8 mouse cellular contexts compared by ENCODE assay signal in the genomic region with DNA sequence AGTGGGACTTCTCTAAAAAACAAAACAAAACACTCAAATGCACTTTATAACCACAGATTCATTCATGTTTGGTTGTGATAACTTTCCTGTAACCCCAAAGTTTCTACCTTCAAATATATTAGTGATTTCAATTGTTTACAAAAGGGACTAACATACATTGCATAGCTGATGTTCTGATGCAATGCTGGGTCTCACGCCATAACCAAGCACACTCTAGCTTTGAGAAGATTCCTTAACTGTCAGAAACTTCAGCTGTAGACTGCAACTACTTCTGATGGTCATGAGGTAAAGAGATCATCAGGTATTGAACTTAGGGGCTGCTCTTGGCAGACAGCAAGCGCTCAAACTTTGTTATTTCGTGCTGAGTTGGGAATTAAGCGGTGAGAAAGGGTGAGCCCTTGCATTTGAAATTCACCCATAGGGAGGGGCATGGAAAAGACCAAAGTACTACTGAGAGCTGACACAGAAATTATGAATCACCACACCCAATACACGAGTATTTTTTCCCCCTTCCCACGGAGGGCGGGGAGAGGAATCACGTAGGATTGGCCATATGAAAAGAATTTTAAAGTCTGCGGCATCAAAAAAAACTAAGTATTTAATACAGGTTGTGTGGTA. TPM values are rescaled to one million over a fixed set of nuclear protein-coding genes. Genes with fewer than 3 reads are reported as not detected.
A peak's percentile ranks its signal among the peaks of the same experiment; 100 is the strongest.
DNase-seq lines count a peak whose midpoint lies in the region; ATAC-seq and TF ChIP-seq lines count a peak whose summit lies in the region.

No protein-coding gene starts in this region.

- no peak for TF ChIP-seq CTCF in kidney, postnatal 0 days (IDR thresholded peaks at IDR 0.05; ENCODE audit: low read depth)
- TF ChIP-seq CTCF in cortical plate, adult 2 months (IDR thresholded peaks at IDR 0.05; ENCODE audit: extremely low read depth, insufficient read depth, low read length): no peak

- no peak overlapping the region for H3K27ac ChIP-seq in kidney, postnatal 0 days
- no peak overlapping the region for H3K27ac ChIP-seq in cortical plate, adult 2 months (ENCODE audit: insufficient read depth, low read length)
- H3K27ac ChIP-seq in intestine, embryonic 16.5 days (ENCODE audit: low read length): 0 out of 2 replicates have a peak overlapping the region, but pooled peaks have one; percentile 35
- H3K27ac ChIP-seq in neural tube, embryonic 14.5 days (ENCODE audit: low read depth, low read length): no peak overlapping the region

- no peak for TF ChIP-seq POLR2A in cortical plate, adult 2 months (IDR thresholded peaks at IDR 0.05; ENCODE audit: extremely low read depth, insufficient read depth, low read length)

- H3K9me3 ChIP-seq in kidney, postnatal 0 days (replicated peaks; ENCODE audit: low read length): no peaks in the 10 kb centered on the region
- no peaks in the 10 kb centered on the region for H3K9me3 ChIP-seq in intestine, embryonic 16.5 days (ENCODE audit: control insufficient read depth, low read length)
- no peaks in the 10 kb centered on the region for H3K9me3 ChIP-seq in neural tube, embryonic 14.5 days (ENCODE audit: control insufficient read depth, low read length)

- H3K9ac ChIP-seq in kidney, postnatal 0 days (ENCODE audit: low read depth, low read length): peak overlapping the region; percentile 91
- H3K9ac ChIP-seq in intestine, embryonic 16.5 days (ENCODE audit: low read depth, low read length): peak overlapping the region; percentile 96
- peak overlapping the region; percentile 91 for H3K9ac ChIP-seq in neural tube, embryonic 14.5 days (replicated peaks; ENCODE audit: low read depth, low read length)

- H3K27me3 ChIP-seq in kidney, postnatal 0 days (ENCODE audit: insufficient read depth, low read length): no peaks in the 10 kb centered on the region
- H3K27me3 ChIP-seq in intestine, embryonic 16.5 days (replicated peaks; ENCODE audit: control insufficient read depth, insufficient read depth, low read length): no peaks in the 10 kb centered on the region
- no peaks in the 10 kb centered on the region for H3K27me3 ChIP-seq in neural tube, embryonic 14.5 days (ENCODE audit: control insufficient read depth, insufficient read depth, low read length)

- peak overlapping the region; percentile 65 for H3K4me2 ChIP-seq in kidney, postnatal 0 days (ENCODE audit: low read length)
- peak overlapping the region; percentile 50 for H3K4me2 ChIP-seq in intestine, embryonic 16.5 days (ENCODE audit: low read depth, low read length)
- H3K4me2 ChIP-seq in neural tube, embryonic 14.5 days (ENCODE audit: low read depth, low read length): peak overlapping the region; percentile 68

- peak overlapping the region; percentile 81 for H3K4me3 ChIP-seq in kidney, postnatal 0 days (replicated peaks; ENCODE audit: low read depth, low read length)
- peak overlapping the region; percentile 85 for H3K4me3 ChIP-seq in cortical plate, adult 2 months (ENCODE audit: insufficient read depth, low read length)
- H3K4me3 ChIP-seq in intestine, embryonic 16.5 days (ENCODE audit: low read length): peak overlapping the region; percentile 84
- peak overlapping the region; percentile 88 for H3K4me3 ChIP-seq in neural tube, embryonic 14.5 days (ENCODE audit: low read depth, low read length)

- no peak for ATAC-seq in kidney, postnatal 0 days (replicated peaks; ENCODE audit: low FRiP score, low read depth)
- peak; percentile 35 for ATAC-seq in intestine, embryonic 16.5 days
- no peak for ATAC-seq in neural tube, embryonic 14.5 days (ENCODE audit: low read depth)
- no peak for ATAC-seq in megakaryocyte progenitor cell, adult 5-6 weeks (replicated peaks; ENCODE audit: poor library complexity)

- DNase-seq in kidney, postnatal 0 days (ENCODE audit: low spot score): no peak
- DNase-seq in kidney, postnatal 25 days: no peak
- no peak for DNase-seq in urinary bladder, adult 2 months (ENCODE audit: low spot score)
- DNase-seq in gastrocnemius, adult 8-10 months (ENCODE audit: low spot score in 2 of 2): no peak

- no peaks in the 10 kb centered on the region for H3K4me1 ChIP-seq in kidney, postnatal 0 days (replicated peaks; ENCODE audit: insufficient read depth, low read length)
- peaks cover 4% of the 10 kb centered on the region; the same call in 1 of the 2 replicates for H3K4me1 ChIP-seq in cortical plate, adult 2 months (ENCODE audit: control insufficient read depth, insufficient read depth, low read length)
- H3K4me1 ChIP-seq in intestine, embryonic 16.5 days (ENCODE audit: control insufficient read depth, insufficient read depth, low read length): peaks cover 8% of the 10 kb centered on the region
- H3K4me1 ChIP-seq in neural tube, embryonic 14.5 days (ENCODE audit: control insufficient read depth, insufficient read depth, low read length): peaks cover 9% of the 10 kb centered on the region; the same call in 1 of the 2 replicates

- WGBS in kidney, postnatal 0 days: 16% methylated on average over 9 of the region's 9 CpGs
- 10% methylated on average over 9 of the region's 9 CpGs for WGBS in intestine, embryonic 16.5 days
- 22% methylated on average over 9 of the region's 9 CpGs for WGBS in neural tube, embryonic 14.5 days

- H3K36me3 ChIP-seq in kidney, postnatal 0 days (ENCODE audit: insufficient read depth, low read length): no peaks in the 10 kb centered on the region
- H3K36me3 ChIP-seq in intestine, embryonic 16.5 days (ENCODE audit: control insufficient read depth, insufficient read depth, low read length): no peaks in the 10 kb centered on the region
- no peaks in the 10 kb centered on the region for H3K36me3 ChIP-seq in neural tube, embryonic 14.5 days (ENCODE audit: control insufficient read depth, insufficient read depth, low read length)

RNA-seq across cellular contexts. Expression of a gene that starts 1.1 kb away (rescaled TPM):
- 57.1 TPM in 2 replicates for polyA plus RNA-seq in kidney, postnatal 0 days (2015; fragmentation: Nextera tagmentation; extraction: Ambion mirVana)
- polyA plus RNA-seq in cortical plate, adult 2 months (2012; rRNA removed): 56.8 and 61.2 TPM in 2 replicates
- polyA plus RNA-seq in intestine, embryonic 16.5 days (2015; fragmentation: Nextera tagmentation; extraction: Ambion mirVana): 50.0 and 53.7 TPM in 2 replicates
- 96.3 and 96.8 TPM in 2 replicates for polyA plus RNA-seq in neural tube, embryonic 14.5 days (2014; fragmentation: Nextera tagmentation; extraction: Ambion mirVana)
- 41.8 and 52.7 TPM in 2 replicates for polyA plus RNA-seq in urinary bladder, adult 2 months (2012; rRNA removed)
- total RNA-seq in gastrocnemius, adult 8-10 months (2022): 10 to 100 TPM; 33.7 to 36.2 (median 33.7) TPM
- 51.9 and 54.4 TPM in 2 replicates for total RNA-seq in megakaryocyte progenitor cell, adult 5-6 weeks (2015)
- 57.9 and 62.8 TPM in 2 replicates for total RNA-seq in megakaryocyte progenitor cell, adult 5-6 weeks (2017)

RNA-seq across cellular contexts. Expression of a gene that starts 6.1 kb away (rescaled TPM):
- 64.9 and 72.3 TPM in 2 replicates for polyA plus RNA-seq in kidney, postnatal 0 days (2015; fragmentation: Nextera tagmentation; extraction: Ambion mirVana)
- polyA plus RNA-seq in cortical plate, adult 2 months (2012; rRNA removed): 191 and 192 TPM in 2 replicates
- 76.4 TPM in 2 replicates for polyA plus RNA-seq in intestine, embryonic 16.5 days (2015; fragmentation: Nextera tagmentation; extraction: Ambion mirVana)
- polyA plus RNA-seq in neural tube, embryonic 14.5 days (2014; fragmentation: Nextera tagmentation; extraction: Ambion mirVana): 64.8 and 80.2 TPM in 2 replicates
- 159 and 162 TPM in 2 replicates for polyA plus RNA-seq in urinary bladder, adult 2 months (2012; rRNA removed)
- 100 to 1,000 TPM; 135 to 157 (median 140) TPM for total RNA-seq in gastrocnemius, adult 8-10 months (2022)
- total RNA-seq in megakaryocyte progenitor cell, adult 5-6 weeks (2015): 55.4 and 57.6 TPM in 2 replicates
- 54.3 and 55.8 TPM in 2 replicates for total RNA-seq in megakaryocyte progenitor cell, adult 5-6 weeks (2017)

RNA-seq across cellular contexts. Expression of a gene that starts 25.4 kb away (rescaled TPM):
- polyA plus RNA-seq in kidney, postnatal 0 days (2015; fragmentation: Nextera tagmentation; extraction: Ambion mirVana): 48.6 and 50.7 TPM in 2 replicates
- 9.4 and 9.9 TPM in 2 replicates for polyA plus RNA-seq in cortical plate, adult 2 months (2012; rRNA removed)
- 23.3 and 26.0 TPM in 2 replicates for polyA plus RNA-seq in intestine, embryonic 16.5 days (2015; fragmentation: Nextera tagmentation; extraction: Ambion mirVana)
- 40.4 and 42.5 TPM in 2 replicates for polyA plus RNA-seq in neural tube, embryonic 14.5 days (2014; fragmentation: Nextera tagmentation; extraction: Ambion mirVana)
- 4.2 and 8.2 TPM in 2 replicates for polyA plus RNA-seq in urinary bladder, adult 2 months (2012; rRNA removed)
- 10 to 100 TPM; 51.1 to 58.5 (median 55.7) TPM for total RNA-seq in gastrocnemius, adult 8-10 months (2022)
- 16.5 and 20.0 TPM in 2 replicates for total RNA-seq in megakaryocyte progenitor cell, adult 5-6 weeks (2015)
- 50.3 and 115 TPM in 2 replicates for total RNA-seq in megakaryocyte progenitor cell, adult 5-6 weeks (2017)

RNA-seq across cellular contexts. Expression of a gene that starts 48.2 kb away (rescaled TPM):
- 0.31 and 0.36 TPM in 2 replicates for polyA plus RNA-seq in kidney, postnatal 0 days (2015; fragmentation: Nextera tagmentation; extraction: Ambion mirVana)
- polyA plus RNA-seq in cortical plate, adult 2 months (2012; rRNA removed): 0.04 and 0.10 TPM in 2 replicates
- 0.06 and 0.12 TPM in 2 replicates for polyA plus RNA-seq in intestine, embryonic 16.5 days (2015; fragmentation: Nextera tagmentation; extraction: Ambion mirVana)
- 0.09 TPM in 1 of 2 replicates, not detected in the other for polyA plus RNA-seq in neural tube, embryonic 14.5 days (2014; fragmentation: Nextera tagmentation; extraction: Ambion mirVana)
- 0.06 and 0.18 TPM in 2 replicates for polyA plus RNA-seq in urinary bladder, adult 2 months (2012; rRNA removed)
- total RNA-seq in gastrocnemius, adult 8-10 months (2022): 10 to 100 TPM; 77.8 to 95.8 (median 86.4) TPM
- total RNA-seq in megakaryocyte progenitor cell, adult 5-6 weeks (2015): not detected in 2 replicates
- total RNA-seq in megakaryocyte progenitor cell, adult 5-6 weeks (2017): not detected in 2 replicates

RNA-seq across cellular contexts. Expression of a gene that starts 55.4 kb away (rescaled TPM):
- 12.8 and 14.4 TPM in 2 replicates for polyA plus RNA-seq in kidney, postnatal 0 days (2015; fragmentation: Nextera tagmentation; extraction: Ambion mirVana)
- 31.3 and 34.1 TPM in 2 replicates for polyA plus RNA-seq in cortical plate, adult 2 months (2012; rRNA removed)
- 6.7 and 7.4 TPM in 2 replicates for polyA plus RNA-seq in intestine, embryonic 16.5 days (2015; fragmentation: Nextera tagmentation; extraction: Ambion mirVana)
- 9.9 and 11.3 TPM in 2 replicates for polyA plus RNA-seq in neural tube, embryonic 14.5 days (2014; fragmentation: Nextera tagmentation; extraction: Ambion mirVana)
- polyA plus RNA-seq in urinary bladder, adult 2 months (2012; rRNA removed): 23.8 and 27.2 TPM in 2 replicates
- 1 to 10 TPM; 3.4 to 4.4 (median 3.8) TPM for total RNA-seq in gastrocnemius, adult 8-10 months (2022)
- total RNA-seq in megakaryocyte progenitor cell, adult 5-6 weeks (2015): 2.4 and 2.8 TPM in 2 replicates
- total RNA-seq in megakaryocyte progenitor cell, adult 5-6 weeks (2017): 3.2 and 3.4 TPM in 2 replicates
